ENCODE assay signal across 9 mouse cellular contexts in the genomic region with DNA sequence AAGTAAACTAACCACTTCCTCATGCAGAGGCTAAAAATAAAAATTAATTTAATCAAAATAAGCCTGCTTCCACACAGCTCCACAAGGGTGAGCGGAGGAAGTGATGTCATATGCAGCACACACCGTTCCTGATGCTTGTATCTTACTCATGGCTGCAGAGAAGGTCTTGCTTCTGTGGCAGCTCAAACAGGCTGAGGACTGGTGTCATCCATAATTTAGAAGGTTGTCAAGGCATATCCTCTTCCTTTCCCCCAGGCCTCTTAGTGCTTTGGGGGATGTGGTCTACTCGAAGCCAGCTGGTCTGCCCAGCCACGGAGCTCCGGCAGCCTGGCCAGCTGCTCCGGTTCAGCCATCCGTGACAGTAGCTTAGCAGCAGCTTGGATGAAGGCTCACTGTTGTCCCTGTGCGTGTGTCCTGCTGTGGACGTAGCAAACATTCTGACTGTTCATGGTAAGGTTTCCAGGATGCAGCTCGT. TPM values are rescaled to one million over a fixed set of nuclear protein-coding genes. Genes with fewer than 3 reads are reported as not detected.
DNase-seq lines count a peak whose midpoint lies in the region; ATAC-seq and TF ChIP-seq lines count a peak whose summit lies in the region.
"Had no signal": no experiment of that assay in that cellular context is flagged by ENCODE, and none has a peak within 500 bp of the region (broad histone marks: within the 10 kb centered on the region; RNA-seq: fewer than 3 reads in every experiment).

No protein-coding gene starts in this region.

- peak; percentile 83; the same call in 1 of the 2 replicates for ATAC-seq in embryonic facial prominence, embryonic 12.5 days (ENCODE audit: insufficient number of reproducible peaks, insufficient read depth, low FRiP score, low TSS enrichment)
- peak; percentile 85 for ATAC-seq in hindbrain, embryonic 13.5 days (ENCODE audit: low FRiP score)
- peak; percentile 58 for ATAC-seq in liver, postnatal 0 days
- peak; percentile 67 for ATAC-seq in neural tube, embryonic 12.5 days (ENCODE audit: low FRiP score, low read depth)

- H3K9ac ChIP-seq in embryonic facial prominence, embryonic 12.5 days = no peak overlapping the region
- H3K9ac ChIP-seq in hindbrain, embryonic 13.5 days = no peak overlapping the region
- H3K9ac ChIP-seq in liver, postnatal 0 days (replicated peaks) = no peak overlapping the region
- H3K9ac ChIP-seq in neural tube, embryonic 12.5 days = no peak overlapping the region

- 31% methylated on average over 10 of the region's 10 CpGs for WGBS in embryonic facial prominence, embryonic 12.5 days
- WGBS in hindbrain, embryonic 13.5 days = 31% methylated on average over 10 of the region's 10 CpGs
- WGBS in liver, postnatal 0 days (ENCODE audit: insufficient replicate concordance) = 35% methylated on average over 10 of the region's 10 CpGs
- WGBS in neural tube, embryonic 12.5 days = 49% methylated on average over 10 of the region's 10 CpGs

- H3K4me3 ChIP-seq in embryonic facial prominence, embryonic 12.5 days = no peak overlapping the region
- H3K4me3 ChIP-seq in hindbrain, embryonic 13.5 days = no peak overlapping the region
- no peak overlapping the region for H3K4me3 ChIP-seq in liver, postnatal 0 days (ENCODE audit: low read depth, low read length)
- H3K4me3 ChIP-seq in neural tube, embryonic 12.5 days = no peak overlapping the region
- H3K4me3 ChIP-seq: erythroblast, embryonic 14.5 days had no signal

- no peaks in the 10 kb centered on the region for H3K9me3 ChIP-seq in embryonic facial prominence, embryonic 12.5 days
- H3K9me3 ChIP-seq in hindbrain, embryonic 13.5 days = no peaks in the 10 kb centered on the region
- no peaks in the 10 kb centered on the region for H3K9me3 ChIP-seq in liver, postnatal 0 days (ENCODE audit: low read length)
- no peaks in the 10 kb centered on the region for H3K9me3 ChIP-seq in neural tube, embryonic 12.5 days

- peak; percentile 16 for DNase-seq in adrenal gland, postnatal 14 days
- DNase-seq in adrenal gland, adult 18-20 months (ENCODE audit: low spot score in 2 of 2) = no peak
- DNase-seq in liver, postnatal 0 days = peak; percentile 42
- DNase-seq in layer of hippocampus, postnatal 36 days = no peak
- no peak for DNase-seq in spleen, adult 18-20 months

- H3K4me1 ChIP-seq in embryonic facial prominence, embryonic 12.5 days = peaks cover 10% of the 10 kb centered on the region
- H3K4me1 ChIP-seq in hindbrain, embryonic 13.5 days (replicated peaks) = peaks cover 17% of the 10 kb centered on the region
- H3K4me1 ChIP-seq in liver, postnatal 0 days (ENCODE audit: insufficient read depth) = peaks cover 2% of the 10 kb centered on the region; the same call in 1 of the 2 replicates
- H3K4me1 ChIP-seq in neural tube, embryonic 12.5 days = 0 out of 2 replicates have a peak, but pooled peaks cover 6% of the 10 kb centered on the region

- H3K36me3 ChIP-seq in embryonic facial prominence, embryonic 12.5 days = no peaks in the 10 kb centered on the region
- no peaks in the 10 kb centered on the region for H3K36me3 ChIP-seq in hindbrain, embryonic 13.5 days
- H3K36me3 ChIP-seq in liver, postnatal 0 days (replicated peaks; ENCODE audit: insufficient read depth, low read length) = no peaks in the 10 kb centered on the region
- no peaks in the 10 kb centered on the region for H3K36me3 ChIP-seq in neural tube, embryonic 12.5 days

- no peaks in the 10 kb centered on the region for H3K27me3 ChIP-seq in embryonic facial prominence, embryonic 12.5 days
- peaks cover 6% of the 10 kb centered on the region; the same call in 1 of the 2 replicates for H3K27me3 ChIP-seq in hindbrain, embryonic 13.5 days
- H3K27me3 ChIP-seq in liver, postnatal 0 days (ENCODE audit: insufficient read depth, low read length) = no peaks in the 10 kb centered on the region
- no peaks in the 10 kb centered on the region for H3K27me3 ChIP-seq in neural tube, embryonic 12.5 days (replicated peaks)

- TF ChIP-seq CTCF in liver, postnatal 0 days (IDR thresholded peaks at IDR 0.05; ENCODE audit: low read depth) = no peak

- H3K27ac ChIP-seq in embryonic facial prominence, embryonic 12.5 days = peak overlapping the region; percentile 43; the same call in 1 of the 2 replicates
- H3K27ac ChIP-seq in hindbrain, embryonic 13.5 days = peak overlapping the region; percentile 40; the same call in 1 of the 2 replicates
- H3K27ac ChIP-seq in liver, postnatal 0 days (ENCODE audit: low read depth) = peak overlapping the region; percentile 0
- no peak overlapping the region for H3K27ac ChIP-seq in neural tube, embryonic 12.5 days

- peak overlapping the region; percentile 24 for H3K4me2 ChIP-seq in embryonic facial prominence, embryonic 12.5 days (replicated peaks)
- H3K4me2 ChIP-seq in hindbrain, embryonic 13.5 days = peak overlapping the region; percentile 6; the same call in 1 of the 2 replicates
- no peak overlapping the region for H3K4me2 ChIP-seq in liver, postnatal 0 days (ENCODE audit: low read depth, low read length)
- no peak overlapping the region for H3K4me2 ChIP-seq in neural tube, embryonic 12.5 days (replicated peaks)

- TF ChIP-seq EP300 in liver, postnatal 0 days (IDR thresholded peaks at IDR 0.05; ENCODE audit: low read depth) = no peak

RNA-seq across cellular contexts. Expression of a gene that starts 6.6 kb away (rescaled TPM):
- 10.5 and 11.4 TPM in 2 replicates for total RNA-seq in adrenal gland, postnatal 14 days (2021)
- 10 to 100 TPM in 1 of 2 experiments, 1 to 10 TPM in 1; 8.4 to 10.2 TPM for total RNA-seq in adrenal gland, adult 18-20 months (2021)
- polyA plus RNA-seq in embryonic facial prominence, embryonic 12.5 days (2016; fragmentation: Nextera tagmentation; extraction: Ambion mirVana) = 0.45 and 0.65 TPM in 2 replicates
- 0.71 and 1.1 TPM in 2 replicates for polyA plus RNA-seq in hindbrain, embryonic 13.5 days (2015; fragmentation: Nextera tagmentation; extraction: Ambion mirVana)
- 10.9 and 11.4 TPM in 2 replicates for polyA plus RNA-seq in liver, postnatal 0 days (2015; fragmentation: Nextera tagmentation; extraction: Ambion mirVana)
- 1.2 and 1.7 TPM in 2 replicates for polyA plus RNA-seq in neural tube, embryonic 12.5 days (2016; fragmentation: Nextera tagmentation; extraction: Ambion mirVana)
- total RNA-seq in layer of hippocampus, postnatal 36 days (2021) = 1 to 10 TPM; 3.6 to 5.5 TPM
- polyA plus RNA-seq: erythroblast, embryonic 14.5 days had no signal

Comparison
In these comparisons a context has a peak if more than half of its experiments do, and no peak if none do; other contexts are left out.
1. DNase-seq: peak in adrenal gland, postnatal 14 days (single experiment) and liver, postnatal 0 days (single experiment); none in adrenal gland, adult 18-20 months (0 of 2), layer of hippocampus, postnatal 36 days (0 of 2) and spleen, adult 18-20 months (0 of 2).
2. H3K4me2 ChIP-seq: peak in embryonic facial prominence, embryonic 12.5 days (single experiment) and hindbrain, embryonic 13.5 days (single experiment); none in liver, postnatal 0 days (single experiment) and neural tube, embryonic 12.5 days (single experiment).
3. Peak in every context shown above with its lines, with median percentiles within 50 percentile points of each other: ATAC-seq.